Mouse (Mus musculus) liver (tissue): ENCODE results near the gene Cryba2.

Experiments used
- DNase-seq: peaks from one replicate; pipeline ENCODE4 v3.0.0-alpha.2; 2020; ENCODE audit warnings: mixed read lengths

Gene Cryba2

DNA sequence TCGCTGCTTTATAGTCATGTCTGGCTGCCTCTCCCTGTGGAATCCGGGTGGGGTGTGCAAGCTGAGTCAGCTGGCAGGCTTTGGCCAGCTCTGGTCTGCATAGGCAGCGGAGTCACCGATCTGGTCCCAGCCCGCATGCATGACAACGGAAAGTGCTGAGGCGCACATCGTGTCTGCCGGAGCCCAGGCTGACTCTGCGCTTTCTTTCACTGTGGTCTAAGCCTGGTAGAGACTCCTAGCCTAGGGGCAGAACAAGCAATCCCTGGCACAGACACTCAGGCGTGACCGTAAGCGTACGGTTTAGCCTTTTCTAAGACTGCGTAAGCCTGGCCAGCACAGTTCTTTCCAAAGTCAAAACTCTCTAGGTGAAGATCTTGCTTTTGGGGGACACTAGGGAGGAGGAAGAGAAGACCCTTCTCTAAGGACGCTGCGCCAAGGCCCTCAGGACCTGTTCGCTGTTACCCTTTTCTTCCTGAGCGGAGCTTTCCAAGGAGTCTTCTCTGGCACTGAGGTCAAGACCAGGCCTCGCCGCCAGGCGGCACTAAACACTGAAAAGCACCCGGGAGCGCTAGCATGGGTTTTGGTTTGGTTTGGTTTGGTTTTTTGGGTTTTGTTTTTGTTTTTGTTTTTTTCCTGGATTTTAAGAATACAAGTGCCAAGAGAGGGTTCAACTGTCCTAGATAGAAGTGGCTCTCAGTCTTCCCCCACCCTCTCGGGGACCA lies at the start of gene Cryba2:
Gene Cryba2 (minus strand): TSS at position 10 of the 722 bp plus-strand sequence.
- DNase-seq: peak; percentile 36

DNA sequence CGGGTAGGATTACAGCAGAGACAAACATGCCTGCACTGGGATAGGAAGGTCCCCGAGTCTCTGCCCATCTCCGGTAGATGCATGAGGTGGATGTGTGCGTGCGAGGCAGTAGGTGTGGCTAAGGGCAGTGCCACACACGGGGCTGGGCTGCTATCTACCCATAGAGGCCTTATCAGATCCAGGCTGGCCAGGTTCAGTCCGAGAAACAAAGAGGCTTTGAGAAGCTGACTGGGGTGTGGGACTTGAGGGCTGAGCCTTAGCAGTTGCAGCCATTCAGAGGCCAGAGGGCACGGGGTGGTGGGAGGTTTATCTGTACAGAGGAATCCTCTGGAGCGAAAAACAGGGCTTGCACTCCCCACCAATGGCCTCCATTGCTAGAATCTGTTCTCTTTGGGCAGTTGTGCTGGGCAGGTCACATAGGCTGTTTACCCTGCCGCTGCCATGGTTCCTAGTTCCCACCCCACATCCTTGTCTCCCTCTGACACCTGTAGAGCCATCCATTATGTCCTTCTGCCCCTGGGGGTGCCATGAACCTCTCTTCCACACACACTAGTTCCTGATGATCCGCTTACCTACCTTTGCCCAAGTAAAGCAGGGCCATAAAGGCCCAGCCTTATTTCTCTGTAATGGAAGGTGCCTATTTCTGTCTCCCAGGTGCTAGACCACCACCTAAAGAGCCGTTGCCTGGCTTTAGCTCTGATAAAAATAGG lies 48.9 kb upstream of the Cryba2 start:
- DNase-seq: no peak

DNA sequence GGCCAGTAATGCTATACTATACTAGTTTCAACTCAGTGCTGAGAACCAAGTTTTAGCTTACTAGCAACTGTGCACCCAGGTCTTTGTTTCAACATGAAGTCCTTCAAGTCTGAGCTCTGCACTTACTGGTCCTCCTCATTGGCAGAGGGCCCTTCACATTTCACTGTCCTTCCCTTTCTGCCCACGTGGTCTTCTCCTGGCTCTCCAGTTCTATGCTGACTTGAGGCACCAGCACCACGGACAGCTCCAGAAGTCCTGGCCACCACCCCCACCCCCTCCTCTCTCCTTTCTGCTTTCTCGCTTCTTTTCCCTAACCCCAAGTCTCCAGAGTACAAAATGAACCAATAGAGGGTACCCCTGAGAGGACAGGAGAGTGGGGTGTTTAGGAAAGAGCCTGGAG lies 46.8 kb upstream of the Cryba2 start:
- no peak for DNase-seq

DNA sequence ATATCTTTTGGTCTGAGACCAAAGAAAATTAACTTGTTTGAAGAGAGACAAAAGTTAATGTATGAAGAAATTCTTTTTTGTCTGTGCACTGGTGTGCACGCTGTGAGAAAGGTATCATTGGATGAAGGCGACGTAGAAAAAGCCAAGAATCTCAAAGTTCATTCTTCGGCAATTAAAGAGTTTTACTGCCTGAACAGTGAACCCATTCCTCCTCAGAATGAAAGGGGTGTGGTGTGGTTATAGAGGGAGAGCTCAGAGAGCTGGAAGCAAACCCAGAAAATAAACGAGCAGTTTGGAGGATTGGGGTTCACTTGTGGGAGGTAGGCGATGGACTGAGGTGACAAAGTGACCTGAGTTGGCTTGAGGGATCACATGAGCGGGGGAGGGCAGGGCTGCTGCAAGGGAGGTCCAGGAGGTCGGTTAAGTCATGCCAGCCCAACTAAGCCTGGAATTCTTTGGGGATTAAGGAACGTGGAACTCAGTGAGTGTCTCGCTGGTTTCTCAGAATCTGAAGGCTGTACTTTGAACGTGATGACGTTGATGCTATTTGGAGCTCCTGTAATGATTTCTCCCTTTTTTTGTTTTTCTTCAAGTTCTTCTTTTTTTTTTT lies 43.4 kb upstream of the Cryba2 start:
- DNase-seq: no peak

DNA sequence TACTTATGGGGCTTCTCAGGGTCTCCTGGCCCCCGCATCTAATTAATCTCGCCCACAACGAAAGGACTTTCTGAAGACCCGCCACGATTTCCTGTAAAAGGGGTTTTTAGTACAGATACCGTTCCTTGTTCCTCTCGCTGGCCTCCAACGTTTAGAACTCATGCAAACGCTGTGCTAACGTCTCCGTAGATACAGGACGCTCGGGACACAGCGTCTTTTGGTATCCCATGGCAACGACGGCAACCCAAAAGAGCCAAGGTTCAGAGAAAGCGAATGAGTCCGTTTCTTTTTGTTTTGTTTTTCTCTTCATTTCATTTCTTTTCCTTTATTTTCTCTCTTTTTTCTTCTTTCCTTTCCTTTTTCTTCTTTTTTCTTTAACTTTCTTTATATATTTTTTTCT lies 42.5 kb upstream of the Cryba2 start, which contains the start of gene Cfap65:
Gene Cfap65 (minus strand): TSS at position 198 of the 400 bp plus-strand sequence.
- DNase-seq: no peak

DNA sequence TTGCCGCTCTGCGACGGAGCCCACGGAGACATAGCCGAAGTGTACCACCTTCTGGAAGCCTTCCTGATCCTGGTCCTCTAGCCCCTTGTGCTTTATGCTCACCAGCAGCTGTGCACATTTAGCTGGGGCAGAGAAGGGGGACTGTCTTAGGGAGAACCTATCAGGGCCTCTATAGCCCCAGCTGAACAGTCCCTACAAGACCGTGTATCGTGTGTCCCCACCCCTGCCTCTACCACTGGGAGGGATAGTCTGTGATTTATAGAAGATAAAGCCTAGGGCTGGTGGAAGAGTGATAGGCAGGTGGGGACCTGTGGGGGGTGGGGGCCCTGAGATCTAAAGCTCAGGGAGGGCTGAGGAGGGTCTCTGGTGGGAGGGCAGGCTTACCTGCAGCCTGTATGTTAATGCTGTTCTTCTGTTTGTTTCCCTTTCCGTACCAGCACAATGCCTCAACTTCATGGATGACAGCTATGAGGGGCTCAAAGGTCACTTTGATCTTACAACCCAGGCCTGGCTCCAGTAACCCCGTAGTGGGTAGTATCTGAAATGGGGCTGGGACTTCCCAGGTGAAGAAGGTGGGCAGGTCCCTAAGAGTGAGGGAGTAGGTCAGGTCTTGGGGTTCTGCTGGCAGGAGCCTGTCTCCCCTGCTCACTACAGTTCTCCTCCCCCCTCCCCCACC lies 34.8 kb upstream of the Cryba2 start:
- no peak for DNase-seq

DNA sequence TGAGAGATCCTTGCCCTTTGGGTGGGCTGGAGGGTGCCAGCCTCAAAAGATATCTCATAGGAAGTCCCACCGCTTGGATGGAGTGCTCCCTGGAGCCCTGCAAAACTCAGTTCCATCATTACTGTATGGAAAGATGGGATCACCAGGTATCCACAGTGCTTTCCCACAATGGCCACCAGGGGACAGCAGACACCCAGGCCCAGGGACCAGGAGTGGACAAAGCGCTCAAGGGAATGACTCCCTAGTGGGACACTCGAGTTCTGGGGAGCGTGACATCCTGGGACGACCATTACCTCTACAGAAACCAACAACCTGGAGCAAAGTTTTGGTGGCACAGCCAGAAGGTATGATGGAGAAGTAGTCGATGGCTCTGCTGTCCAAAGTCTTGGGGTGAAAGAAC lies 33.8 kb upstream of the Cryba2 start:
- DNase-seq: no peak

DNA sequence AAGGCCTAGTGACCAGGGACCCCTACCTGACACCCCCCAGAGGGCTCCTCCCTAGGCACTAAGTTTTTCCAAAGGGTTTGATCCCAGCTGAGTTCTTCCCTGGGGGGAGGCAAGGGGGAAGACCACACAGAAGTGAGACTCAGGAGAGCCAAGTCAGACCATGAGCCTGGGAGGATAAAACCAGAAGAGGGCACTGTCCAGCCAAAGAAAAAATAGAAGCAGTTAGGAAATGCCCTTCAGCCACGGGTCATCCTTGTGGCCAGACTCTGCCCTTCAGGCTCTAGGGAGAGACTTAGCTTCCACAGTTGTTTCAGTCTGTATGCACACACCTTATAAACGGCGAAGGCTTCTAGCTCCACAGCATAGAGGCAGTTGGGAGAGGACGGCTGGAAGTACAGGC lies 31.5 kb upstream of the Cryba2 start:
- no peak for DNase-seq

DNA sequence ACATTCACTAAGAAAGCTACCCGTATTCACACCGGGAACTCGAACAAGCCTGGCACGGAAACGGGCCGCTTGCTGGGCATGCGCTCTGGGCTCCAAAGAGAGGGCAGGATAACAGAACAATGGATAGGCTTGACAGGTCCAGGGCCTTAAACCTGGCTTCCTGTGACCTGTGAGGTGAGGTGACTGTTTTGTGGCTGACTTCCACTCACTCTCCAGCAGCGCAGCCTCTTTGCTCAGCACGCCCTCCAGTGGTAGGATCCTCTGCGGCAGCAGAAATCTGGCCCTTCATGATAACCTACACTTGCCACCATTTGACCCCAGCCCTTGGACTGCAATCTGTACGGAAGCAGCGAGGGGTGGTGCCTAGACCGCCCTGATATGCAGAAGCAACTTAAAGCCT lies 22.8 kb upstream of the Cryba2 start:
- DNase-seq: no peak

DNA sequence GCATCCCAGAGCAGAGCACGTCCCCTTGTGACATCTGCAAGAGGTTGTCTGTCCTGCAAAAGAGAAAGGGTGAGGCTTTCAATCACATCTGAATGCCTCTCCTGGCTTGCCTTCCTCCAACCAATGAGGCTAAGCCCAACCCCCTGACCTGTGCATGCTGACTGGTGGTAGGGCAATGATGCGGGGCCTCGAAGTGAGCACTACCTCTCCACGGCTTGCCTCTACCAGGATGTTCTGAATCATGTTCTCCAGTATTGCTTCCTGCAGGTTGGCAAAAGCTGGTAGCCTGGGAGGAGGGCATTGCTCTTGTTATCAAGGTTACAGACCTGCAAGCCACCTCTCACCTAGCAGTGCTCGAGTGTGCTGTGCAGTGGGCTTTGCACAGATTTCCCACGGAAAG lies 9.2 kb upstream of the Cryba2 start:
- DNase-seq: no peak

DNA sequence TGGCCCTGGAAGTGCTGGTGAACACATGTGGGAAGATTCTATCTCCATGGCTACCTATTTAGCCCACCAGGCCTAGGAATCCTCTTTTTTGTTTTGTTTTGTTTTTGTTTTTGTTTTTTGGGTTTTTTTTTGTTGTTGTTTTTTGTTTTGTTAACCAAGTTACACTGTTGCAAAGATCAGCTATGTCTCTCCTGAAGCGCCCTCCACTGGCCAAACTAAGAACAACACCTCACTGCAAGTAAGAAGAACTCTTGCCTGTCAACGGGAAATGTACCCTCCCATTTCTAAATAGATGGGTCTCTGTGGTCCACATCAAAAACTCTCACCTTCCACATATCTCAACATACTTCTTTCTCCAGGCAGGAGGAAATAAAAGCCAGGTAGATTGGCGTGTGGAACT lies 8.7 kb upstream of the Cryba2 start:
- DNase-seq: peak; percentile 57

DNA sequence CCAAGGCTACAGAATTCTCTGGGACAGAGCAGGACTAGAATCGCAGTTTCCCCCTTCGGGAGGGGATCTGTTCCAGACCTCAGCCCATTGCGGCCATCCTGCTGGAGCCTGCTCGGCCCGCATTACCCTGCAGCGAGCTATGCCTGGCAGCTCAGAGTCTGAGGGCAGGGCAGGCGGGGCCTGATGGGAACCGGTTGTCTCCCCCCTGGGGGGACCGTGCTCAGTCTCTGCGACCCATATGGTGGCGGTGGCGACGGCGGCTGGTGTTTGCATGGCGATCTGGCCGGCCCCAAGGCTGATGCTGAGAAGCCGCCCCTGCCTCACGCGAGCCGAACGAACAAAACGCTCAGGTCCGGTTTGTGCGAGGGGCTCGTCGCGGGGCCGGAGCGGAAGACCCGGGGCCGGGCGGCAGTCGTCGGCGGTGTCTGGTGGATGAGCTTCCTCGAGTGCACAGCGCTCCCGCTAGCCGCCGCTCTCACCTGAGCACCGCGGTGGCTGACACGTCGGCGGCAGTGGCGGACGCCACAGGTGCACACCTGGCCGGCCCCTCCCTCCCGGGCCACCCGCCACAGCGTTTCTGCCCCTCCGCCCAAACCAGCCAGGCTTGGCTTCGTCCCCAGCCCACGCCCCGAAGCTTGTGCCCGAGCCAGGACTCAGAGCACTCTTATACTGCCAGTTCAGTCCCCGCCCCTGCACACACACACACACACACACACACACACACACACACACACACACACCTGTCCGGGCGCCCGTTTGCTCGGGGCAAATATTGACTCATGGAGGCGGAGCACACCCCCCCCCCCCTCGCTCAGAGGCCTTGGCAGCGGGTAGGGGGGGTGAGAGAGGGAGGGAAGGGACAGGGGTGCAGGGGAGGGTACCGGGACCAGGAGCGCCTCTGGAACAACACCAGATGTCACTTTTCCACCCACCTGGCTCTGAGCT lies 7.7 kb upstream of the Cryba2 start:
- DNase-seq: peak; percentile 63

DNA sequence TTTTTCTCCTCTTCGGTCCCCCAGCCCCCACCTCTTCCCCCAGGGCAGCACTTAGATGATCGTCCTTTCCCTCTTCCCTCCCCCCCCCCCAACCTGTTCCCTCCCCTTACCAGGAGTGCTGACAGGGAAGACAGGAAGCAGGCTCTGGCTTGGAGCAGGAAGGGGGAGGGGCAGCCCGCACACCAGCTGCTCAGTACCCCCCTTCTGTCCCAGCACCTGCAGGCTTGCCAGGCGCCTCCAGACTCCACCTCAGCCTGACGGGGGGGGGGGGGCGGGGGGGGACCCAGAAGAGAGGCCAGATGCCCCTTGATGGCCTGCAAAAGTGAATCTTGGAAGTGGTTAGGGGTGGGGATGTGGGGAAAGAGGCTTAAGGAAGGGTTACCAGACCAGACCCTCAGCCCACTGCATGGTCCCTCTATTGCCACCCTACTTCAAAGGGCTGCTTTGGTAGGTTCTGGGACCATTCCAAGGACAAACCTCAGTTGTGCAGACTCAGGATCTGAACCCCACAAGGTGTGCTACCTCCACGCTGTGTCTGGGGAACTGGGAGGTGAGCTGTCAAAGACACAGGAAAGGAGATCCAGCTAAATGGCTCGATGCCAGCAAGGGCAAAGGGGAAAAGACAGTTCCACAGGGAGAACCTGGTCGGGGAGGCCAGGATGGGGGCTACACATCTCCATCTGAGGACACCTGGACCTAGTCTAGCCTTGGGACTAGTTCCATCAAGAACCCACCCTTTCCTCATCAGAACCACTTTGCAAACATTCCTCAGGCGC lies 5.9 kb upstream of the Cryba2 start:
- no peak for DNase-seq

DNA sequence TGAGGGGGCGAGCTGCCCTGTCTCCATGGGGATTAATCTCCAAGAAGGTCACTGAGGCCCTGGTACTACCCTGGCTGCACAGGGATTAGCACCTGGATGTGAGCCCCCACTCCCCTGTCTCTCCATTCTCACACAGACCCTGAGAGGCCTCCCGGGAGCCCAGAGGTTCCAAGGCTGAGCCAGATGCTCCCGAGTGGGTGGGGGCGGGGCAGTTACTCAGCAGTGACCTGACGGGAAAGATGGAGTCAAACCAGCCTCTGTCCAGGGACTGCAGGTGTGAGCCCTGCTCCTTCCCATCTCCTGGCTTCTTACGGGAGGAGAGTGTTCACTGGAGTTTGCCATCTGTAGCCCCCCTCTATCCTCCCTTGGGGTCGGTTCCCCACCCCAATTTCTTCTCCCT lies 5.0 kb upstream of the Cryba2 start:
- no peak for DNase-seq

DNA sequence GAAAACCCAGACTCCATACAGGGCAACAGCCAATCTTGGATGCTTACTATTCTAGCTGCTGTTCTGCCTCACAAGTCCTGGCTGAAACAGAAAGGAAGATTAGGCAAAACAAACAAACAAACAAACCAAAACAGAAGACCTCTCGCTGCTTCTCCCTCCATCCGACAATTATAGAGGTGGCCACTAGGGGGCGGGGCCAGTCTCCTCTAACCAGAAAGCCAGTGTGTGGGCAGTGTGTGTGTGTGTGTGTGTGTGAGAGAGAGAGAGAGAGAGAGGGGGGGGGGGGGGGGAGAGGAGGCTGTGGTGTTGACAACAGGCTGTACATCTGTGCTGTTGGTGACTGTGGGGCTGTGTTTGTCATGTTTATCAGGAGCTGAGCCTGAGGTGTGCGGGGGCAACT lies 2.0 kb upstream of the Cryba2 start:
- DNase-seq: peak; percentile 59

DNA sequence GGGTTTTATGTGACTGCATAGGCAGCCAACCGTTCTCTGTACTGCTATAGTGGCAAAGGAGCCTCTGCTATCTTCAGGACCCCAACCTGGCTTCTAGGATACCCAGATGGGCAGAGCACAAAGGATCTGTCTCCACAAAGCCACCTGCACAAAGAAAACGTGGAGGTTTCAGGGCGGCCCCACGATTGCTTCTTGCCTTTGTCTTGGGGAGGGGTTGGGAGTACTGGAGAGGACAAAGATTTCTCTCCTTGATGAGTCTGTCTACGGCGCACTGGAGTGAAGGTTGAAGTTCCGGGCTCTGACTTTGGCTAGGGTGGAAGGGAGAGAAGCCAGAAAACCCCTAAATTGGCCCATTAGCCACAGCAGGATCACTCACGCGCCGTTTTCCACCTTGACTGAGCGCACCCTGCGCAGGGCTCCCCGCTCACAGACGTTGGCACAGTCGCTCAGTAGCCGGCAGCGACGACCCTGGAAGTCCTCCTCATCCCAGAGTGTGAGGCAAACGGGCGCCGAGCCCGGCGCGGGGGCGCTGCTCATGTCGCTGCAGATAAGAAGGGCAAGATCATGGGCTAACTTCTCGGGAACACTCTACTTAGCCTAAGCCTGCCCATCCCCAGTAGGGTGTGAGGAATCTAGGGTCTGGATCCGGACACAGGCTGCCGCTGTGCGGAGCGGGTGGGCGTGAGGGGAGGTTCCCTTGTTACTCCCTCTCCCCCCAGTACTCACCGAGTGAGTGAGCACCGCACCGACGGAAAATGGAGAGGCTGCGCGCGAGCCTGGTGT lies 401 bp downstream of the Cryba2 start:
- no peak for DNase-seq

DNA sequence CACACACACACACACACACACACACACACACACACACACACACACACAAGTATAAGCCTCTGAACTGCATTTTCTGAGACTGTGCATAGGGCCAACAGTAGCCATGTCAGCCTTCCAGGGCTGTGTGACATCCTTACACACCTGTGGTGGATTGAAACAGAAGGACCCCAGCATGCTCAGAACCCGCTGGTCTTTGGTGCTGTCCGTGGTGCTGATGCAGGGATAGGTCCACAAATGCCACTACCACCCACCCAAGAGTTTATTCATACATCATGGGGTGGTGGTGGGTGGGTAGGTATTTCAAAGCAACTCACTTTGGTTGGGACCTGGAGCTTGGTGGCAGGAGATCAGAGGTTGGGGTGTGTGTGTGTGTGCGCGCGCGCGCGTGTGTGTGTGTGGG lies 1.4 kb downstream of the Cryba2 start:
- DNase-seq: peak; percentile 53

DNA sequence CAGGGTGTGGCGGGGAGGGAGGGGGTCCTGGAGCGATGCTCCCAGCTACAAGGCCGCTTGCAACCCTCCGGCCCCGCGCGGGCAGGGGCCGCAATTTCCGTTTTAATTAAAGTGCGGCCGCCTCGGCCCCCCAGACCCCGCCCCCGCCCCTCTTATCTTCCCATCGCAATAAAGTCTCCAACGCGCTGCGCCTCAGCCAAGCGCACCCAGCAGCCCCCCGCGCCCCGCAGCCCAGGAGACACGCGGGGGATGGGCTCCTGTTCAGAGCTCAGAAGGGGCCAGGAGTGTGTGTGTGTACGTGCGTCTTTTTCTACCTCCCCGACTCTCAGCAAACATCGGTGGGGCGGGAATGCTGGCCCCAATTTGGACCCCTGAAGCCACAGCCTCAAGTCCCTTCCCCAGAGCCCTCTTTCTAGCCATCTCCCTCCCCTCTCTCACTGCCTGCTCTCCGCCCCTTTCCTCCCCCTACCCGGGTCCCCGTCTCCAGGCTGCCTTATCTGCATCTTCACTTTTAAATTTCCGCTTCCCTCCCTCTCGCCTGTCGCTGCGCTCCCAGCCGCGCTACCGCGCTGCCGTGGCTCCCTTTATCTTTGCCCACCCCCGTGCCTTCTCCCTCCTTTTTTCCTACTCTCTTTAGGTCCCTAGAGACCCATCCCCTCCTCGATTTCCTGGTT lies 7.4 kb downstream of the Cryba2 start, which contains the start of gene Fev:
Gene Fev (minus strand): TSS at position 51 of the 674 bp plus-strand sequence.
- DNase-seq: no peak

DNA sequence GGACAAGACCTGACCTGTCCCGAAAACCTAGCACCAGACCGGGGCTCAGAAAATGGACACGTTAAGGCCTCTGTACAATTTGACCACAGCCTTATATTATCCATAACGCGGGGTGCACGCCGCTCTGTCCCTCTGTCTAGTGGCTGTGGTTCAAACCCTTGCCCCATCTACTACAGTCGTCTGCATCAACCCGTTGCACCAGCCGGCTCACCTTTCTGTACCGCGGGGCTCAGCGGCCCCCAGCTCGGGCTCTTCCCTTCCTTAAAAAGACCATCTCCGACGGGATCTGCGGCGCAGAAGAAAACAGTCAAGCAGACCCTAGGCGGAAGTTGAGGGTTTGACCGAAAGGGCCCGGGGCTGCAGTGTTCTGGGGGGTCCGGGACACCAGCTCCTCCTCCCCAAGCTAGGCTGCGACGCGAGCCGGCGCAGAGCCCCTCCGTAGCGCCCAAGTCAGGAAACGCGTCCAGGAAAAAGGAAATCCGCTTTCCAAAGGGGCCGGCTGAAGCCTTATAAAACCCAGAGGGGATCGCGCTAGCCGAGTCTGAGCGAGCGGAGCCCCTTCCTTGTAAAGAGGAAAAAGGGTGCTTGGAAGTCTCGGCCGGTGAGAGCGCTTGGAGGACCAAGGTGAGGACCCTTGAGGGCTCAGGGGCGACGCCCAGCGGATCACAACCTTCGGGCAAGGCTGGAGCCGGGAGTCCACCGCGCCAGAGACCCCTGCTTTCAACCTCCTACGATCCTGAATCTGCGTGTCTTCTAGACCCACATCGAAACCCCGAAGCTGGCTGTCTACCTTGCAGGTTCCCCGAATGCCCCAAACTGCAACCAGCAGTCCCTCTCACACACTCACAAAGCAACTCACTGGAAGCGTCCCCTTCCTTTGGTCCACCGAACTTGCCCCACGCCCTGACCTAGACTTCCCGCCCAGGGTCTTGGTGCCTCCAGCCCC lies 8.5 kb downstream of the Cryba2 start:
- no peak for DNase-seq
